Mouse (Mus musculus) olfactory bulb, adult 2 months (tissue): Measurements from ENCODE around the gene Bap1.

Experiments
- CTCF ChIP-seq: fragments of 200-500 bp; IDR thresholded peaks from 2 replicates; pipeline ENCODE4 v1.5.1; 2012; ENCODE audit warnings: low read depth, mild to moderate bottlenecking, low read length, moderate library complexity; ENCODE audit not compliant: insufficient read depth
- POLR2A ChIP-seq: fragments of 200-500 bp; IDR thresholded peaks from 2 replicates; pipeline ENCODE4 v1.6.1; 2012; ENCODE audit warnings: mild to moderate bottlenecking, low read depth, low read length, moderate library complexity; ENCODE audit not compliant: insufficient read depth

DNA sequence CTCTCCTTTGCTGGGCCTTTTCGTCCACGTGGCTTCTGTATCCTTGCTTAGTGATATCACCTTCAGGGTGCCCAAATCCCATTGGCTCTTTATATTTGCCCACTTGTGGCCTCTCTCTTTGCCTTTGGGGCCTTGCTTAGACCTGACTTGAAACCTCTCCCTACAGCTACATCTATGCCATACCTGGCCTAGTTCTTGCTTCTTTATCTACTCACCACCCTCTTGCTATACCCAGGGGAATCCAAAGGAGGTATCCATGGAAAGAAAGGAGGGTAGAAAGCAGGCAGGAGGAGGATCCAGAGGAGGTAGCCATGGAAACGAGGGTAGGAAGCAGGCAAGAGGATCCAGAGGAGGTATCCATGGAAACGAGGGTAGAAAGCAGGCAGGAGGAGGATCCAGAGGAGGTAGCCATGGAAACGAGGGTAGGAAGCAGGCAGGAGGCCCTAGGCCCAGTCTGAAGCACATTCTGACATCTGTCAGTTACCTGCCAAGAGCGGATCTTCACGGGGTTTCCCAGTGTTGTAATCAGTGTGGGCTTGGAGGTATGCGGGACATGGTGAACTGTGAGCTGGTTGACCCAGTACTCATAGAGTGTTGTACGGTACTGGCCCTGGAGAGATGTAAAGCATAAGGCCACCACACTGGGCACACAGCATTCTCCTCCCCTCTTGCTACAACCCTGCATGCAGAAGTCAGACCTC lies 17.2 kb downstream of the Bap1 start:
- TF ChIP-seq POLR2A: no peak
- TF ChIP-seq CTCF: no peak
